Mouse (Mus musculus) heart, adult 2 months (tissue): Measurements from ENCODE around the gene Lurap1.

Source experiments
- CTCF ChIP-seq: fragments of 200-600 bp; IDR thresholded peaks from 2 replicates; pipeline ENCODE4 v1.8.1; 2022; ENCODE audit warnings: antibody characterized with exemption, mild to moderate bottlenecking, moderate library complexity
- EP300 ChIP-seq: fragments of 200-500 bp; IDR thresholded peaks from 2 replicates; pipeline ENCODE4 v1.6.1; 2011; ENCODE audit warnings: low read depth, low read length, control low read depth; ENCODE audit not compliant: insufficient read depth

GRCm38 (mm10) chr4:116175136-116175535, 24.0 kb upstream of the Lurap1 start:
- TF ChIP-seq CTCF (no peak), EP300 (no peak)
